Mouse (Mus musculus) stomach, postnatal 0 days (tissue): ENCODE results near the gene Tmbim6.

Experiments
- CTCF ChIP-seq: IDR thresholded peaks from 2 replicates; pipeline ENCODE4 v1.5.1; 2016; ENCODE audit warnings: antibody characterized with exemption, low read depth, mild to moderate bottlenecking, moderate library complexity
- EP300 ChIP-seq: optimal IDR thresholded peaks from 2 replicates; pipeline ENCODE3; 2016; ENCODE audit warnings: antibody characterized with exemption

DNA sequence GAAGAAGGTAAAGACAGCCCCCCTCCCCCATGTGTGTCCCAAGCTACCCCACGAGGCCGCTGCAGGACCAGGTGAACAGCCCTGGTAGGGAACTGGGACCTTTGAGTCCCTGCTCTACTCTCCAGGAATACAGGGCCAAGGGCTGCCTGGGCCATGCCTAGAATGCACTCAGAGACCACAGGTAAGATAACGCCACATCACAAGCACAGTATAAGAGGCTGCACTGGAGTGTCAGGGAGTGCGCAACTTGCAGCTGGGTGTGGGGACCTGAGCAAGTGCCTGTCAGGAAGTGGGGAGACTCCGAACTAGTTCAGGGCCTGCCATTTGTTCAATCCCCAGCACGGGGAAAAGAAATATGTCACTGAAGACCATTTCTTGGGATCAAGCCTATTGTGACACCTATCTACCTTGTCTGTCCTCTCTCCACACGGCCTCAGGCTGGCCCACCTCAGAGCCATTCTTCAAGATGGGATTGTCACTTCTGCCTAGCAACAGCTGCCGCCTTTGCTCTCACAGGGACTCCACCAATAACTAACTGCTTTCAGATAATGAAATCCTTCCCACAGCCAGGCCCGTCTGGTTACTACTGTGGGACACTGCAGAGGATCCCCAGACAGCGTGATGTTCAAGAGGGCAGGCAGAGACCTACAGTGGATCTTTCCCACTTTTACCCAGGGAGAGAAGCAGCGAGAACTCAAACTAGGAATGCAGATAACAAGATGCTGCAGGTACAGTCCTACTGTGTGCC, 60.6 kb downstream of the Tmbim6 start:
- TF ChIP-seq CTCF (no peak), EP300 (no peak)
